Mouse (Mus musculus) intestine, postnatal 0 days (tissue): Measurements from ENCODE around the gene Hoxd1. TPM values are rescaled to one million over a fixed set of nuclear protein-coding genes. Genes with fewer than 3 reads are reported as not detected.
A peak's percentile ranks its signal among the peaks of the same experiment; 100 is the strongest.

Experiments used
- ATAC-seq: fragments of 200-750 bp; cut with Nextera tagmentation; 2 replicates; pipeline ENCODE4 v1.8.0; 2017; ENCODE audit warnings: mild to moderate bottlenecking, moderate TSS enrichment, moderate library complexity
- H3K27ac ChIP-seq: fragments of 300-500 bp; sonication (generic); 2 replicates; pipeline ENCODE4 v1.5.1; 2014; ENCODE audit warnings: mild to moderate bottlenecking, low read depth, low read length, moderate library complexity
- H3K27me3 ChIP-seq: fragments of 300-500 bp; sonication (generic); replicated peaks from 2 replicates; pipeline ENCODE4 v1.6.1; 2014; ENCODE audit warnings: low read length, mixed read lengths; ENCODE audit not compliant: control insufficient read depth, insufficient read depth
- H3K36me3 ChIP-seq: fragments of 300-500 bp; sonication (generic); 2 replicates; pipeline ENCODE4 v1.6.1; 2014; ENCODE audit warnings: mild to moderate bottlenecking, moderate library complexity; ENCODE audit not compliant: control insufficient read depth, insufficient read depth
- H3K4me1 ChIP-seq: fragments of 300-500 bp; sonication (generic); replicated peaks from 2 replicates; pipeline ENCODE4 v1.6.1; 2014; ENCODE audit warnings: antibody characterized with exemption, low read length, mixed read lengths; ENCODE audit not compliant: control insufficient read depth, insufficient read depth
- H3K4me2 ChIP-seq: fragments of 300-500 bp; sonication (generic); replicated peaks from 2 replicates; pipeline ENCODE4 v1.6.1; 2014; ENCODE audit warnings: low read depth, mild to moderate bottlenecking, moderate library complexity
- H3K4me3 ChIP-seq: fragments of 300-500 bp; sonication (generic); 2 replicates; pipeline ENCODE4 v1.5.1; 2014; ENCODE audit warnings: low read depth, low read length
- H3K9ac ChIP-seq: fragments of 300-500 bp; sonication (generic); 2 replicates; pipeline ENCODE4 v1.6.1; 2014; ENCODE audit warnings: mild to moderate bottlenecking, low read depth, low read length
- H3K9me3 ChIP-seq: fragments of 300-500 bp; sonication (generic); 2 replicates; pipeline ENCODE4 v1.6.1; 2016; ENCODE audit warnings: mixed run types; ENCODE audit not compliant: control insufficient read depth
- CTCF ChIP-seq: sonication (generic); IDR thresholded peaks from 2 replicates; pipeline ENCODE4 v1.5.1; 2016; ENCODE audit warnings: low read depth, mild to moderate bottlenecking, control low read depth, antibody characterized with exemption, moderate library complexity
- WGBS: fragments of 180-500 bp; shearing (Covaris S2); extraction: QIAGEN DNeasy Blood & Tissue Kit; methylation state at CpG from one replicate; pipeline ENCODE4 v1.1.7; 2014; 5-methylcytosine and 5-hydroxymethylcytosine counted together
- microRNA counts: library from miRNA; unstranded; fragments of <30 nt; microRNA quantifications from one replicate; lab custom pipeline; 2016
- microRNA-seq: library from miRNA; unstranded; fragments of <30 nt; microRNA quantifications from one replicate; pipeline ENCODE4, GENCODE M21; 2016
- polyA plus RNA-seq: library from polyadenylated mRNA; unstranded; fragments of >200 nt; fragmentation: Nextera tagmentation; extraction: Ambion mirVana; gene quantifications from 2 replicates; pipeline ENCODE4 v1.2.1, GENCODE M21; 2015

The Hoxd1 gene
- polyA plus RNA-seq, 1 experiment from 2014 or later = not detected

GRCm38 (mm10) chr2:74763976-74764375 is 1.2 kb downstream of the Hoxd1 start:
- 59% methylated on average over 10 of the region's 10 CpGs for WGBS
- Histone ChIP-seq H3K9ac (no peak overlapping the region), H3K4me3 (no peak overlapping the region), H3K4me2 (no peak overlapping the region), H3K27me3 (peaks cover 69% of the 10 kb centered on the region), H3K4me1 (peaks cover 5% of the 10 kb centered on the region; the same call in 1 of the 2 replicates), H3K36me3 (no peaks in the 10 kb centered on the region), H3K27ac (no peak overlapping the region), H3K9me3 (no peaks in the 10 kb centered on the region)
- no peak for TF ChIP-seq CTCF
- no peak for ATAC-seq

GRCm38 (mm10) chr2:74774359-74774758 is 11.6 kb downstream of the Hoxd1 start:
- no peak overlapping the region for H3K4me3 ChIP-seq
- no peak overlapping the region for H3K4me2 ChIP-seq
- no peak for ATAC-seq
- H3K27ac ChIP-seq = no peak overlapping the region
- 0 out of 2 replicates have a peak, but pooled peaks cover 6% of the 10 kb centered on the region for H3K27me3 ChIP-seq
- H3K9ac ChIP-seq = no peak overlapping the region
- no peak for TF ChIP-seq CTCF
- no peaks in the 10 kb centered on the region for H3K36me3 ChIP-seq
- 92% methylated on average over 2 of the region's 2 CpGs for WGBS
- H3K9me3 ChIP-seq = no peaks in the 10 kb centered on the region
- H3K4me1 ChIP-seq = no peaks in the 10 kb centered on the region

- Histone ChIP-seq H3K4me1 (no peaks in the 10 kb centered on the region), H3K27me3 (peaks cover 4% of the 10 kb centered on the region; the same call in 1 of the 2 replicates), H3K4me2 (no peak overlapping the region), H3K4me3 (no peak overlapping the region), H3K9ac (no peak overlapping the region), H3K27ac (no peak overlapping the region), H3K9me3 (no peaks in the 10 kb centered on the region), H3K36me3 (no peaks in the 10 kb centered on the region)
- 69% methylated on average over 13 of the region's 13 CpGs for WGBS
- ATAC-seq = no peak
- no peak for TF ChIP-seq CTCF
These were observed 14.9 kb downstream of the Hoxd1 start for GRCm38 (mm10) chr2:74777536-74778275.

DNA sequence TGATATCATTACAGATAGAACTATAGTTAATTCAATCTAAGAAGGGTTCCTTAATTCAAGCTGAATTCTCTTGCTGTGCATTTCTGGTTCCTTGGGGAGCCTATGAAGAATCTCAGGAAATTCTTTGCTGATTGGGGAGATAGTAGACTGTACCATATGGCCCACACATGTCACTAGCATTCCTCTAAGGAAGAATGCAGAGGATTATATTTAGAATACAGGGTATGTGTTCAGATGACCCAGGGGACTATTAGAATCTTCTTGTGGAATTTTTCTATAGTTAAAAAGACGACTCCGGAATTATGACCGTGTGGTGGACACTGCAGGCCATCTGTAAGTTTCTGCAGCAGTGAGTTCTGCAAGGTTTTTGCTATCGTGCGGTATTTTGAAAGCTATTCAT is 18.6 kb downstream of the Hoxd1 start:
- no peak for ATAC-seq
- WGBS = 75% methylated on average over 5 of the region's 5 CpGs
- no peaks in the 10 kb centered on the region for H3K36me3 ChIP-seq
- peaks cover 4% of the 10 kb centered on the region; the same call in 1 of the 2 replicates for H3K27me3 ChIP-seq
- no peak overlapping the region for H3K4me3 ChIP-seq
- no peak for TF ChIP-seq CTCF
- H3K9ac ChIP-seq = no peak overlapping the region
- no peaks in the 10 kb centered on the region for H3K4me1 ChIP-seq
- no peak overlapping the region for H3K4me2 ChIP-seq
- H3K9me3 ChIP-seq = no peaks in the 10 kb centered on the region
- no peak overlapping the region for H3K27ac ChIP-seq

- Histone ChIP-seq H3K9ac (no peak overlapping the region), H3K4me1 (no peaks in the 10 kb centered on the region), H3K4me2 (no peak overlapping the region), H3K27me3 (no peaks in the 10 kb centered on the region), H3K36me3 (no peaks in the 10 kb centered on the region), H3K4me3 (no peak overlapping the region), H3K27ac (no peak overlapping the region), H3K9me3 (no peaks in the 10 kb centered on the region)
- TF ChIP-seq CTCF = no peak
- no peak for ATAC-seq
- WGBS = 47% methylated on average over 7 of the region's 7 CpGs
These were observed 32.8 kb downstream of the Hoxd1 start for GRCm38 (mm10) chr2:74795531-74795930.

- no peak for ATAC-seq
- no peak for TF ChIP-seq CTCF
- Histone ChIP-seq H3K27ac (no peak overlapping the region), H3K36me3 (no peaks in the 10 kb centered on the region), H3K4me3 (no peak overlapping the region), H3K4me2 (no peak overlapping the region), H3K9ac (no peak overlapping the region), H3K4me1 (no peaks in the 10 kb centered on the region), H3K27me3 (no peaks in the 10 kb centered on the region), H3K9me3 (no peaks in the 10 kb centered on the region)
- 81% methylated on average over 5 of the region's 5 CpGs for WGBS
These were observed 45.7 kb downstream of the Hoxd1 start for GRCm38 (mm10) chr2:74808431-74808830.

MicroRNA genes within 50 kb of the gene (microRNA counts, 519-probe panel; counts per million panel counts)
- 4,474 counts per million, percentile 69 among the panel's probes with 10 or more counts for microRNA mmu-miR-10b (lab: Ali Mortazavi, UCI)

Small RNAs within 50 kb of the gene (microRNA-seq; reads per million reads assigned to microRNA genes)
- gene Mir10b = 9,418 reads per million, percentile 93 among the genes with 10 or more reads in this experiment

Other genes starting within 250 kb of the Hoxd1 start
- 11.7 and 13.4 TPM in 2 replicates for gene Lnpk, start 183.5 kb upstream of the Hoxd1 start, polyA plus RNA-seq
- not detected in 2 replicates for gene Evx2, start 103.4 kb upstream of the Hoxd1 start, polyA plus RNA-seq
- not detected in 2 replicates for gene Hoxd13, start 94.7 kb upstream of the Hoxd1 start, polyA plus RNA-seq
- 0.12 TPM in 1 of 2 replicates, not detected in the other for gene Hoxd12, start 88.0 kb upstream of the Hoxd1 start, polyA plus RNA-seq
- gene Hoxd11, start 83.4 kb upstream of the Hoxd1 start, polyA plus RNA-seq = 0.64 TPM in 1 of 2 replicates, not detected in the other
- 0.10 and 1.6 TPM in 2 replicates for gene Hoxd10, start 71.1 kb upstream of the Hoxd1 start, polyA plus RNA-seq
- gene Hoxd9, start 65.3 kb upstream of the Hoxd1 start, polyA plus RNA-seq = 0.64 and 1.6 TPM in 2 replicates
- 2.2 and 2.7 TPM in 2 replicates for gene Hoxd8, start 58.4 kb upstream of the Hoxd1 start, polyA plus RNA-seq
- gene Hoxd3, start 51.1 kb upstream of the Hoxd1 start, polyA plus RNA-seq = 3.2 and 3.3 TPM in 2 replicates
- 0.20 and 0.51 TPM in 2 replicates for gene Hoxd4, start 51.1 kb upstream of the Hoxd1 start, polyA plus RNA-seq
- gene Gm28230, start 36.3 kb upstream of the Hoxd1 start, polyA plus RNA-seq = 0.17 TPM in 1 of 2 replicates, not detected in the other
- 87.1 and 96.3 TPM in 2 replicates for gene Mtx2, start 62.8 kb downstream of the Hoxd1 start, polyA plus RNA-seq